Mouse (Mus musculus) layer of hippocampus, postnatal 36 days (tissue): ENCODE measurements around the gene U2af1. TPM values are rescaled to one million over a fixed set of nuclear protein-coding genes. Genes with fewer than 3 reads are reported as not detected.

Experiments
- DNase-seq, 2 experiments: peaks; one replicate each; pipeline ENCODE4 v3.0.0; 2022
- total RNA-seq, 2 experiments: library from RNA; stranded (reverse); gene quantifications; 2 replicates each; pipeline ENCODE4 v1.2.3; 2021

Gene U2af1
- total RNA-seq, 2 experiments from 2014 or later = 127 to 134 TPM

DNA sequence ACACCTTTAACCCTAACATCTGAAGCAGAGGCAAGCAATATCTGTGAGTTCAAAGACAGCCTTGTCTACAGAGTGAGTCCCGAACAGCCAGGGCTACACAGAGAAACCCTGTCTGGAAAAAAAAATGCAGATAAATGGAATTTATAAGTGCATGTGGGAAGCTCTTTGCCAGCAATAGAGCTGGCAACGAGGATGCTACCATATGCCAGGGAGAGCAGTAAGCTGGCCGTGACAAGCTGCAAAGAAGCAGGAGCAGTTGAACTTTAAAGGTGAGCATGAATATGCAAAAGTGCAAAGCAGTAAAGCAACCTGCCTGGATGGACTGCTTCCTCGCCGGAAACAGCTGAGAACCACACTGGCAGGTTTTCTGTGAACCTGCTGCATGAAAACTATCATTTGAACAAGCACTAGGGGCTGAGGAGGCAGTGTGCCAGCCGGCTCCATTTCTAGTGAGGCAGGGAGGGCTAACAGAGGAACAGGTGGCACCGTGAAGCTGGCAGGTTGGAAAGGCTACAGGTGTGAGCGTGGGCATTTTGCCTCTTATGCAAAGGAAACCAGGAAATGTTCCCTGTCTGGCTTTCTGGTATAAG lies 2.1 kb upstream of the U2af1 start:
- peak; percentile 76 to 80 for DNase-seq

DNA sequence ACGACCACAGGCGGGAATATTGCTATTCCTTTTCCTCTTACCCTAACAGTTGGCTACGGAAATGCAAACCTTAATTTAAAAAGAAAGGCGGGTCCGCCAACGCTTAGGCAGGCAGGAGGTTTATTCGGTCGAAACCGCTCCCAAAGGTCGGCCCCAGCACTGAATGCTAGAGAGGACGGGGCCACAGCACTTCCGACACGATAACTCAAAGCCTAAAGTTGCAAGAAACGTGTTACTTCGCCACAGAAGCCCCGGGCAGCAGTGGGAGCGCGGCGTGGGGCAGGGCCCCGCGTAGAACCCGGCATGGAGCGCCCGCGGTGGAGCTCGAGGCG lies 590 bp downstream of the U2af1 start:
- DNase-seq = no peak

- DNase-seq = no peak
Observed at GRCm38 (mm10) chr17:31657141-31657983, 1.3 kb downstream of the U2af1 start.

- DNase-seq = no peak
Observed at GRCm38 (mm10) chr17:31656682-31657081, 2.0 kb downstream of the U2af1 start.

- DNase-seq = no peak
Observed at GRCm38 (mm10) chr17:31655366-31655765, 3.3 kb downstream of the U2af1 start.

- DNase-seq = no peak
Observed at GRCm38 (mm10) chr17:31653277-31653676, 5.4 kb downstream of the U2af1 start.

DNA sequence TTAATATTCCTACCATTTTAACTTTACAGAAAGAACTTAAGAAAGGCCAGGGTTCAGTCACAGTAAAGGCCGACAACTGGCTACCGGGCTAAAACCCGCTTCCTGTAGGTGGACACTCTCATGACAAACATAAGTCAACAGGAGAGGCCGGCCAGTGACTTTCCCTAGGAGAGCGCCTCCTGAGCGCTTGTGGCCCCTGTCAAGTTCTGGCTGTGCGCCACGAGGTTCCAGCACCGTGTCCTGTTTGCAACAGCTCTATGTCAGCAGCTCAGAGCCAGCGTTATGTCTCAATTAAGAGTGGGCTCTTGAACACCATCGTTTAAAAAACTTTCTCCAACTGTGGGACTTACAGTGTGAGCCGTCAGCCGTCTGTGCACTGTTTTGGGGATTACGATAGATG lies 6.5 kb downstream of the U2af1 start:
- no peak for DNase-seq

GRCm38 (mm10) chr17:31646199-31647002 lies 12.3 kb downstream of the U2af1 start:
- no peak for DNase-seq

DNA sequence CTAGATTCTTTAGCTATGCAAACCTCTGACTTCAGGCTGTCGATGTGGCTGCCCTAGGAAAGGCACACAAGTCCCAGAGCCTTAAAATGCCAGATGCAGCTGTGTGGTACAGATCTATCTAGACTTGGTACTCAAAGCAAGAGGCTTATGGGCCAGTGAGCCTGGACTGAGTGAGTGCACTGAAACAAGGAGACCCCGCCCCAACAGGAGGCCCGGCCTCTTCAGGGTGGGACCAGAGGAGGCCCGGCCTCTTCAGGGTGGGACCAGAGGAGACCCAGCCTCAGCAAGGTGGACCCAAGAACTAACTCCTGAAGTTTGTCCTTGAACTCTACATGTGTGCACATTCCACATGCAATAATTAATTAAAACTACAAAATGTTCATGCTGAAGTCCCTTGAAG lies 15.8 kb downstream of the U2af1 start:
- no peak for DNase-seq

DNA sequence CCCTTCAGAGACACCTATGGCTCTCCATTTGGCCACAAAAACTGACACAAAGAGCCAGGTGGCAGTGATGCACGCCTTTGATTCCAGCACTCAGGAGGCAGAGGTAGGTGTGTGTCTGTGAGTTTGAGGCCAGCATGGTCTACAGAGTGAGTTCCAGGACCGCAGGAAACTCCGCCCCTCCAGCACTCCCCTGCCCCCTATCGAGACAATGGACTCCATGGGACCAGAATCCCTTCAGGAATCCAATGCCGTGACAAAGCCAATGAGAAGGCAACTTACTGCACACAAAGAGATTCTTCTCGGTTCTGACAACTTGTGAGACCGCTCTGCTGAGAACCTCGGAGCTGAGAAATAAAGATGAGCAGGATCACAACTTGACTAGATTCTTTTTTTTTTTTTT lies 16.4 kb downstream of the U2af1 start:
- no peak for DNase-seq

DNA sequence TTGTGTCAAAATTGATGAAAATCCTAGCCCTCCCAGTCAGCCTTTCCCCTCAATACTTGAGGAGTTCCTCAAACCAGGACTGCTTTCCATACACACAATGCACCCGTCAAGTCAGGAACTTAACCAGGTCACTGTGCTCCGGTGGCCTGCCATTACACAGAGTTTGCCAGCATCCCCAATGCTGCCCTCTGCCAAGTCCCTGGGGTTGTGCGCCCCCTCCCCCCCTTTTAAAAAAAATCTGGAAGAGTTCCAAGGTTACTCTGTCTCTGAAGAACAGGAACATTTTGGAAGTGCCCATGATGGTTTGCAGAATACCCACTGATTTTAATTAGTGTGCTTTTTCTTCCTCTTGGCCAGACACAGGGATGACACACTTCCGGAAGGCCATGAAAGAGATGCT lies 19.0 kb downstream of the U2af1 start:
- DNase-seq = no peak

GRCm38 (mm10) chr17:31637866-31638570 lies 20.7 kb downstream of the U2af1 start:
- DNase-seq = peak; percentile 50

DNA sequence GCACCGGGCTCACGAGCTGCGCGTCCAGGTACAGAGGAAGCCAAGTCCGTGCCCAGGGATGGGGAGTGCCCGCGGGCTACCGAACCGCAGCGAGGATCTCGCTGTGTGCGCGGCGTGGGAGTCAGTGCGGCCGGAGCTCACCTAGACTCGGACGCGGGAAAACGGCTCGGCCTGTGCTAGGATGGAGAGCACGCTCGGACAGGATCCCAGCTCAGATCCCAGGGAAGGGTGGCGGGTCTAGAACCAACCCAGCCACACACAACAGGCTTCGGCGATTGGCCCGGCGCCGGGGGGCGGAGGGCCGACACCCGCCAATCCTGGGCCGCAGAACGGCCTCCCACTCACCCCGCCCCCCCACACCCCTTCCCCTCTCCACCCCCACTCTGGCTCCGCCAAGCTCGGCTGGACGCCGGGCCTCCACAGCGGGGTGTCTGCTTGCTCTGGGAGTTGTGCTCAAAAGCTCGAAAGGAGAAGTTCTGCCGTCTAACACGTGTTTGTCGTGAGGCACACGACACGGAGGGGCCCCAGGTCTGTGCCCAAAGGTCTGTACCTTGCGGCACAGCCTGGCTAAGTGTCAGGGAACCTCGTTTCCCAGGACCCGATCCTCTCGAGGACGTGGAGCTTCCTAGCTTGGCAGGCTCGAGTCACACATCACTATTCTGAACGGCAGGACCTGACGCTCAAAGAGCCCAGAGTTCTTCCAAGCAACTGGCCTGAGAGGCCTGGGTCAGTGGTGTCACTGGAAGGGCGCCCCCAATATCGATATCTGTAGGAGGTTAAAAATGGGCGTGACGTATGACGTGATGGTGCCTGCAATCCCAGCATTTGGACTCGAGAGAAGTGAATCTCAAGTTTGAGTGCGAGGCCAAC lies 21.5 kb downstream of the U2af1 start, which contains the start of gene Cbs:
Gene Cbs (minus strand): TSS at position 297 of the 870 bp plus-strand sequence.
- peak; percentile 69 to 76 for DNase-seq

DNA sequence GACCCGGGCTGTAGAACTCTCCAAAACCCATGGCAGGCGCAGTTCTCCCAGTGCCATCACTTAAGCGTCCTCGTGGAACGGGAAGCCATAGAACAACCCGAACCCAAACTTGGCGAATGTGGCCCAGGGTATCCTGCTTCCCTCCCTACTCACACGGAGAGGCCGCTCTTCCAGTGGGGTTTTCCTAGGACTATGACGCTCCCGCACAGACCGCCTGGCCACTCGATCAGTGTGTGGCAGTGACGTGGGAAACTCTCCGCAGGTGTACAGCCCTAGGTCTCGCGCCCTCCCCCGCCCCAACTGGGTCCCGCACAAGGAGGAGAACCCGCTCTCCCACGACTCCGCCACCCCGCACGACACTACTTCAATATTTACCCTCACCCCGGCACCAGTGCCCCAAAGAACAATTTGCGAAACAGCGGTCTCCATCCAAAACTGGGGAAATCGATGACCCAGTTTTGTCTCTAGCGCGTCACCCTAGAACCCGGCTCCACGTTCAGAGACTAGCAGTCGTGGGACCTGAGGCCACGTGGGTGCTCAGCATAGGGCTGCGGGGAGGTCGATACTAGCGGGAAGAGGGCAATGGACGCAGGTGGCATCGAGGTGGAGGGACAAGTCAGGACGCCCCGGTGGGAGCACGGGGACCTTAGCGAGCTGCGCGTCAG lies 22.3 kb downstream of the U2af1 start:
- DNase-seq = no peak

- DNase-seq = no peak
Observed at GRCm38 (mm10) chr17:31635781-31636180, 22.9 kb downstream of the U2af1 start.

DNA sequence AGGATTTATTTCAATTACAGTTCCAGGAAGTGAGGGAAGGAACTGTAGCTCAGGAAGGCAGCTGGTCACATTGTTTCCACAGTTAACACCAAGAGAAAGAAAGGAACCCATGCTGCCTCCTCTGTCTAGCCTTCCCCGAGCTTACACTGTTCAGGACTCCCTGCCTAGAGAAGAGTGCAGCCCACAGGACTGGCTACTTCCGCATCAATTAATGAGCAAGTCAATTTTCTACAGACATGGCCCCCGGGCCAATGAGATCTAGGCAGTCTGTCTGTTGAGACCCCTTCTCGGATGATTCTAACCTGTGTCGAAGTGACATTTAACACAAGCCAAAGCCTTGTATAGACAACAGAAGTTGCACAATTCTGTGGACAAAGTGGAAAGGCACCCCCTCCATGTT lies 23.8 kb downstream of the U2af1 start:
- no peak for DNase-seq

DNA sequence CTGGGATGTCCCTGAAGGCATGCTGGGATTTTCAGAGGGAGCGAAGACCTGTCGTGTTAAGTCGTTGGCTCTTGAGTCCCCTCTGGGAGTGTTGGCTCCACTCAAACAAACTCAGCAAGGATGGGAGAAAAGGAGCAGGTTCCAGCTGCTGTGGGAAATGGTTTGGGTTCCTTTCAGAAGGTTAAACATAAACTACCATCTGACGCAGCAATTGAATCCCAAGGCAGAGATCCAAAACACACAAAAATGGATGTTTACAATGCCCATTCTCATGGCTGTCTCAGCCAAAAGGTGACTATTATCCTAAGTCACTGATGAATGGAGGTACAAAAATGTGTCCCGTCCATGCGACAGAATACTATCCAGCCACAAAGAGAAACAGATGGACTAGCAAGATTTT lies 25.7 kb downstream of the U2af1 start:
- DNase-seq = no peak

DNA sequence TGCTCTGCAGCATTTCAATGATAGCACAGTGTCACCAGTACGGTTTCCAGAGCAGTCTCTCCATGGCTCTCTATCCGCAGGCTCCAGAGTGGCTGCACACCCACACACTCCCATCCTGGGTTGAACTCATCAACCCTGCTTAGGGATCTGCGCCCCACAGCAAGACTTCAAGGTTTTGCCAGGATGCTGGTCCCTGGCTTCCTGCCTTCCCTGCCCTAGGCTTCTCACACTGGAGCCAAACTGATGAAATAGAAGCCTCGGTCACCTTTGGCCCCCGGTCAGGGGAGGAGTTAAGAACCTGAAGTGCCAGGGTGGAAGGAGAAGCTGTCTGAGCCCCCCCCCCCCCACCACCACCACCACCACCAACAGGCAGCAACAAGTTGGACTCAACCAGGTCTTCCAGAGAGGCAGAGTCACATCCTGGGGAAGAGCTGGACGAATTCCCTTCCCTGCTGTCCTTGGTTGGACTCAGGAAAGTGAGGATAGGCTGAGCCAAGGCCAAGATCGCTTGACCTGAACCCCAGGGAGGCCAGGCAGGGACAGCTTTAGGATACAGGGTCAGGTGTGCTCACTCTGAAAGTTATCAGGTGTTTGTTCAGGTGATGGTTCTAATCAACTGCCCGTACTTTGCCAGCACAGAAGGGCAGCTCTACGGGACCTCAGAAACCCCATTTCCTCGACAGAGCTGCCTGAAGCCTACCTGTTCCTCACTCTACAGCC lies 27.5 kb downstream of the U2af1 start:
- no peak for DNase-seq

DNA sequence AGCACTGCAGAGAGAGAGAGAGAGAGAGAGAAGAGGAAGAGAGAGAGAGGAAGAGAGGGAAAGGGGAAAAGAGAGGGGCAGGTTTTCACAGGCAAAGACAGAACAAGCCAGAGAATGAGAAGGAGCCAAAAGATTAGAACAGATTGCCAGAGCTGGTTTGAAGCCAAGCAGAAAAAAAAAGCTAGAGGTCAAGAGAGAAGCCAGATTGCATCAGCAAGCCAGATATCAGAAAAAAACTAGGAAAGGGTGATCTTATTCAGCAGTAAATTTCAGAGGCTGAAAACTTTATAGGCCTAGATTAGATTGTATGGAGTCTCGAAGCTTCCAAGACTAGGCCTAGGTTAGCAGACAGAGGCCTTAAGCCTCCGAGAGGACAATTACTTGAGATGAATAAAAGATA lies 30.7 kb downstream of the U2af1 start:
- no peak for DNase-seq

DNA sequence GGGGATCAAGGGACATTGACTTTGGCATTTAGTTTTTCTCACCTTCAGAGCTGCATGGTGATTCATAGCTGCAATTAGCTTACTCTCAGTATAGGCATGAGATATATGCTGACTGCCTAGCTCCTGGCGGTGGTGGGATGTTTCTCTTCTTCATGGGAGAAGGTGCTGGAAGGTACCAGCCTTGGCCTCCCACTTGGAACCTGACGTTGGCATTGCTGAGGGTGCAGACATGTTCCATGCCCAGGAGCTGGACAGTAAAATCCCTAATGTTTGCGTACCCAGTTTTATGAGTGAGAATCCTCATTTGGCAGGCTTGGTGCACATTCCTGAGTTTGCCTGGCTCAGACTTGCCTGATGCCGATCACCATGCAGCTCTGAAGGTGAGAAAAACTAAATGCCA lies 35.6 kb downstream of the U2af1 start:
- no peak for DNase-seq
